Mouse (Mus musculus) forebrain, embryonic 10.5 days (tissue): ENCODE measurements around the gene 4930404N11Rik. TPM values are rescaled to one million over a fixed set of nuclear protein-coding genes. Genes with fewer than 3 reads are reported as not detected.

Source experiments
- DNase-seq: peaks from one replicate; pipeline ENCODE4 v3.0.0-alpha.2; 2017; ENCODE audit warnings: low spot score; ENCODE audit errors: extremely low spot score
- H3K27ac ChIP-seq: fragments of 300-500 bp; sonication (generic); 2 replicates; pipeline ENCODE4 v1.5.1; 2016; ENCODE audit warnings: mild to moderate bottlenecking
- H3K27me3 ChIP-seq: fragments of 300-500 bp; sonication (generic); 2 replicates; pipeline ENCODE4 v1.6.1; 2016; ENCODE audit warnings: mild to moderate bottlenecking; ENCODE audit not compliant: poor library complexity, severe bottlenecking
- H3K36me3 ChIP-seq: fragments of 300-500 bp; sonication (generic); replicated peaks from 2 replicates; pipeline ENCODE4 v1.6.1; 2016; ENCODE audit warnings: mild to moderate bottlenecking, moderate library complexity
- H3K4me1 ChIP-seq: fragments of 300-500 bp; sonication (generic); 2 replicates; pipeline ENCODE4 v1.6.1; 2016
- H3K4me3 ChIP-seq: fragments of 300-500 bp; sonication (generic); 2 replicates; pipeline ENCODE4 v1.5.1; 2016; ENCODE audit warnings: mild to moderate bottlenecking, moderate library complexity
- H3K9me3 ChIP-seq: fragments of 300-500 bp; sonication (generic); 2 replicates; pipeline ENCODE4 v1.6.1; 2016; ENCODE audit warnings: mild to moderate bottlenecking, moderate library complexity
- WGBS: fragments of 180-500 bp; shearing (Covaris S2); methylation state at CpG from one replicate; pipeline ENCODE4 v1.1.7; 2016; 5-methylcytosine and 5-hydroxymethylcytosine counted together
- polyA plus RNA-seq: library from polyadenylated mRNA; unstranded; fragments of >200 nt; fragmentation: Nextera tagmentation; extraction: Ambion mirVana; gene quantifications from 2 replicates; pipeline ENCODE4 v1.2.1, GENCODE M21; 2016

Gene 4930404N11Rik
- polyA plus RNA-seq, 1 experiment from 2014 or later = 0.35 TPM

GRCm38 (mm10) chr10:81340551-81341332 is 24.9 kb downstream of the 4930404N11Rik start:
- 40% methylated on average over 17 of the region's 17 CpGs for WGBS

DNA sequence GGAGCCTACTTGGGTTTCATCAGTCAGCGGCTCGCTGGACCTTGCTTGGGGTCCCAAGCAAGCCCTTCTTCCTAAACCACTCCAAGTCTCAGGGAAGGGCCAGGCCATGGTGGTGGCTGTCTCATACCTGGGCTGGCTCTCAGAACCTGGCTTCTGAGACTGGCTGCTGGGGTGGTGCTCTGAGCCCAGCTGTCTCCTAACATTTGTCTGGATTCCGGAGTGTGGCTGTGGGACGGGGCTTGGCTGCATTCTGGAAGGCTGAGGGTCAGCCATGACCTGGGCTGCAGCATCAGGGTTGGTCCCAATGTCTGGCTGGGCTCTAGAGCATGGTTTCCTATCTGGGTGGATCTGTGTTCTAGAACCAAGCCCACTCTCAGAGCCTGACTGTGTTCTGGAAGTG is 29.1 kb downstream of the 4930404N11Rik start:
- DNase-seq = no peak
- Histone ChIP-seq H3K9me3 (no peaks in the 10 kb centered on the region), H3K27me3 (peaks cover 85% of the 10 kb centered on the region), H3K4me1 (peaks cover 49% of the 10 kb centered on the region), H3K36me3 (no peaks in the 10 kb centered on the region), H3K27ac (peak overlapping the region; percentile 80), H3K4me3 (no peak overlapping the region)
- WGBS = 92% methylated on average over 4 of the region's 4 CpGs

More at GRCm38 (mm10) chr10:81340551-81341332, 24.9 kb downstream of the 4930404N11Rik start:
- H3K36me3 ChIP-seq = peaks cover 8% of the 10 kb centered on the region
- H3K4me3 ChIP-seq = no peak overlapping the region
- H3K4me1 ChIP-seq = peaks cover 33% of the 10 kb centered on the region
- DNase-seq = no peak
- peaks cover 89% of the 10 kb centered on the region for H3K27me3 ChIP-seq
- H3K27ac ChIP-seq = no peak overlapping the region
- no peaks in the 10 kb centered on the region for H3K9me3 ChIP-seq

GRCm38 (mm10) chr10:81335393-81336340 is 29.9 kb downstream of the 4930404N11Rik start:
- H3K4me3 ChIP-seq = peak overlapping the region; percentile 23
- 40% methylated on average over 19 of the region's 19 CpGs for WGBS
- H3K36me3 ChIP-seq = no peaks in the 10 kb centered on the region
- H3K4me1 ChIP-seq = peaks cover 43% of the 10 kb centered on the region
- peaks cover 81% of the 10 kb centered on the region for H3K27me3 ChIP-seq
- no peaks in the 10 kb centered on the region for H3K9me3 ChIP-seq
- H3K27ac ChIP-seq = peak overlapping the region; percentile 80
- DNase-seq = no peak

DNA sequence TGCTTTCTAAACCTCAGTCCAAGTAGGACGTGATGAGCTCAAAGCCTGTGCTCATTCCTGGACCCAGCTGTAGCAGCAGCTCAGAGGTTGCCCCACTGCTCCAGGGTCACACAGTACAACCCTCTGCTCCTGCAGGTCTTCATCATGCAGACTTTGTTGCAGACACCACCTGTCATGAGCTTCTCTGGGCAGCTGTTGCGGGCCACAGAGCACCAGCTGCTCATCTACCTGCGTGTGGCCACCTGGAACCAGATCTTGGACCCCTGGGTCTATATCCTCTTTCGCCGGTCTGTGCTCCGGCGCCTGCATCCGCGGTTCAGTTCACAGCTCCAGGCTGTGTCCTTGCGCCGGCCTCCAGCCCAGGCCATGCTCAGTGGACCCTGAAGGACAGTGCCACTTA is 31.3 kb downstream of the 4930404N11Rik start:
- DNase-seq = no peak
- Histone ChIP-seq H3K4me1 (peaks cover 48% of the 10 kb centered on the region), H3K27ac (peak overlapping the region; percentile 80), H3K27me3 (peaks cover 83% of the 10 kb centered on the region), H3K9me3 (no peaks in the 10 kb centered on the region), H3K4me3 (no peak overlapping the region), H3K36me3 (no peaks in the 10 kb centered on the region)
- 66% methylated on average over 11 of the region's 11 CpGs for WGBS

- H3K27me3 ChIP-seq = peaks cover 67% of the 10 kb centered on the region
- 14% methylated on average over 29 of the region's 29 CpGs for WGBS
- peaks cover 58% of the 10 kb centered on the region for H3K4me1 ChIP-seq
- no peak for DNase-seq
- H3K9me3 ChIP-seq = no peaks in the 10 kb centered on the region
- peak overlapping the region; percentile 36 for H3K4me3 ChIP-seq
- peak overlapping the region; percentile 51; the same call in 1 of the 2 replicates for H3K27ac ChIP-seq
- peaks cover 15% of the 10 kb centered on the region for H3K36me3 ChIP-seq
Observed at GRCm38 (mm10) chr10:81332277-81332676, 33.3 kb downstream of the 4930404N11Rik start.

GRCm38 (mm10) chr10:81330007-81330406 is 35.6 kb downstream of the 4930404N11Rik start:
- H3K27me3 ChIP-seq = peaks cover 49% of the 10 kb centered on the region
- no peak overlapping the region; the same call in 1 of the 2 replicates for H3K4me3 ChIP-seq
- no peak overlapping the region for H3K27ac ChIP-seq
- H3K9me3 ChIP-seq = no peaks in the 10 kb centered on the region
- peaks cover 37% of the 10 kb centered on the region for H3K36me3 ChIP-seq
- 74% methylated on average over 4 of the region's 4 CpGs for WGBS
- peaks cover 41% of the 10 kb centered on the region for H3K4me1 ChIP-seq
- no peak for DNase-seq

DNA sequence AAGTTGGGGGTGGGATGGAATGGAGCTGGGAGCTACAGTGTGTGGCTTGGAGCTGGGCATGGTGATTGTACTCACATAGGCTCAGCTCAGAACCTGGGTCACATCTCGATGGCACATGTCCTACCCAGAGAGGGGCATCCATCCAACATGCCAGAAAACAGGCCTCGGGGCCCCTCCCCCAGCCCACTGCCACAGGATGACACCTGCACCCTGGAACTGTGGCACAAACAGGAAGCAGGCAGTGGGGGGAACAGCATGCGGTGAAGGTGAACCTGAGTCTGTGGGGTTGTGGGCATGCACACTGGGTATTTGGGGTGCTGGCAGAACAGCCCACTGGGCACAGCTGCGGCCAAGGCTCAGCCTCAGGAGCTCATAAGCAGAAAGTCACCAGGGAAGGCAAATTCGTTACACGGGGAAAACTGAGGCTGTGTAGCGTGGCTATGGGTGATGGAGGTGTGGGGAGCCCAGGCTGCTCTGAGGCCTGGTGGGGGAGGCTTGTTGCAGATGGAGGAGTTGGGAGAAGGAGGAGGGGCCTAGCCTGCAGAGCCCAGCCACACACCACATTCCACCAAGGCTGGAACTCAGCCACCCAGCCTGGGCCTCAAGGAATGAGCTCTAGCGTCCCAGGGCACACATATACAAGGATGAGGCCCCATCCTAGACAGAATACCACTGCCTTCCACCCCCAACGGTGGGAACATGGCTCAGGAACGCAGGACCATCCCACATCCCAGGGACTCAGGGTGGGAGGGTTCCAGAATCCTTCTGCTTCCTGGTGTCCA is 36.2 kb downstream of the 4930404N11Rik start:
- Histone ChIP-seq H3K27ac (no peak overlapping the region), H3K4me1 (peaks cover 35% of the 10 kb centered on the region), H3K9me3 (no peaks in the 10 kb centered on the region), H3K4me3 (peak overlapping the region; percentile 2), H3K36me3 (peaks cover 44% of the 10 kb centered on the region), H3K27me3 (peaks cover 43% of the 10 kb centered on the region)
- DNase-seq = no peak
- WGBS = 73% methylated on average over 10 of the region's 10 CpGs

DNA sequence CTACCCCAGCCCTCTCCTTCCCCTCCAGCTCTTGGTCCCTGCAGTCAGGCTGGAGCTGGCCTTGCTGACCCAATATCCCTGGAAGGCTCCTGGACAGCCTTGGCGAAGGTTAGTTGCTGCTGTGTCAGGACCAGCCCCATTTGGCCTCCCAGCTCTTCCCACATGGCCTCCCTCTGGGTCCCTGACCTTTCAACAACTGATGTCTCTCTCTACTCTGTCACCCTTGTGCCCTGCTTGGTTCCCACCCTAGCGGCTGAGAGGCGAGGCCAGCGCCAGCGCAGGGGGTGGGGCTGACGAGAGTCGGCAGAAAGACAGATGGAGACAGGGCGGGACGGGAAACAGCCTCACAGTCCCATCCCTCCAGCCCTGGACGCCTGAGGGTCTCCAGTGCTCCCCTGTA is 37.2 kb downstream of the 4930404N11Rik start, which contains the start of gene Tbxa2r:
TSS of gene Tbxa2r (plus strand) at position 346 of the 400 bp plus-strand sequence.
- peak within 1 kb of the TSS; percentile 58 for H3K27ac ChIP-seq
- no peak for DNase-seq
- peaks cover 34% of the 10 kb centered on the region for H3K27me3 ChIP-seq
- no peaks in the 10 kb centered on the region for H3K9me3 ChIP-seq
- H3K4me3 ChIP-seq = peak within 1 kb of the TSS; percentile 9; the same call in 1 of the 2 replicates
- H3K4me1 ChIP-seq = peaks cover 36% of the 10 kb centered on the region
- peaks cover 54% of the 10 kb centered on the region for H3K36me3 ChIP-seq
- WGBS = 19% methylated on average over 10 of the region's 10 CpGs

DNA sequence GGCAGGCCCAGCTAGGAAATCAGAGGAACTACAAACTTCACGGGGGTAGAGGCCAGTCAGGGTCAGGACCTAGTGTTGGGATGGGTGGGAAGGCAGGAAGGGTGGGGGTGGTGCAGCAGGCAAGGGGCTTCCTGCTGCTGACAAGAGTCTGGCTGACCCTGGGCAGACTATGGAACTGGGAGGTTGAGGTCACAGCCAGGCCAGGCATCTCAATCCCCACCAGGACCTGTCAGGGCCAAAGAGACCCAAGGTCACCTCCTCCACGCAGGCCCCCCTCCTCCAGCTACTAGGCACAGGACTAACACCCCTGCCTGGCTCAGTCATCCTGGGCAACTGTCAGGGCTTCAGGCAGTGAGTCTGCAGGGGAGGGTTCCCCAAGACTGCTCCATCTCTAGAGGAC is 37.7 kb downstream of the 4930404N11Rik start:
- WGBS = 44% methylated on average over 2 of the region's 2 CpGs
- Histone ChIP-seq H3K4me1 (peaks cover 36% of the 10 kb centered on the region), H3K27ac (peak overlapping the region; percentile 58), H3K27me3 (peaks cover 30% of the 10 kb centered on the region), H3K36me3 (peaks cover 58% of the 10 kb centered on the region), H3K4me3 (peak overlapping the region; percentile 9; the same call in 1 of the 2 replicates), H3K9me3 (no peaks in the 10 kb centered on the region)
- no peak for DNase-seq

DNA sequence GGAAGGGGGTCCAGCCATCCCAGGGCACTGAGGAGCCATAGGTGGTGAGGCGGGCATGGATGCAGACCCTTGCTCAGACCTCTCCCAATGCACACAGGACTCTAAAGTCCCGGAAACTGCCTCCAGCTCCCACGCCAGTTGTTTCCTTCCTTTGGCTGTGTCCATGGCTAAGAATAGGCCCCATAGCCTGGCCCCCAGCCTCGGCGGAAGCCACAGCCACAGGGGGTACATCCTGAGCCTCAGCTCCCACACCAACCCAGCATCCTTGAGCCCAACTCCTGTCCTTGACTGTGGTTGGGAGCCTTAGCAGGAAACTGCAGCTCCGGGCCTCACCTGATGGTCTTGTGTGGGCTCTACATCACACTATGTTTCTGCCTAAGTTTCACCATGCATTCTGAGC is 38.8 kb downstream of the 4930404N11Rik start:
- peaks cover 38% of the 10 kb centered on the region for H3K4me1 ChIP-seq
- 82% methylated on average over 6 of the region's 6 CpGs for WGBS
- no peak overlapping the region for H3K4me3 ChIP-seq
- H3K27ac ChIP-seq = no peak overlapping the region
- peaks cover 67% of the 10 kb centered on the region for H3K36me3 ChIP-seq
- peaks cover 19% of the 10 kb centered on the region for H3K27me3 ChIP-seq
- H3K9me3 ChIP-seq = no peaks in the 10 kb centered on the region
- DNase-seq = no peak

DNA sequence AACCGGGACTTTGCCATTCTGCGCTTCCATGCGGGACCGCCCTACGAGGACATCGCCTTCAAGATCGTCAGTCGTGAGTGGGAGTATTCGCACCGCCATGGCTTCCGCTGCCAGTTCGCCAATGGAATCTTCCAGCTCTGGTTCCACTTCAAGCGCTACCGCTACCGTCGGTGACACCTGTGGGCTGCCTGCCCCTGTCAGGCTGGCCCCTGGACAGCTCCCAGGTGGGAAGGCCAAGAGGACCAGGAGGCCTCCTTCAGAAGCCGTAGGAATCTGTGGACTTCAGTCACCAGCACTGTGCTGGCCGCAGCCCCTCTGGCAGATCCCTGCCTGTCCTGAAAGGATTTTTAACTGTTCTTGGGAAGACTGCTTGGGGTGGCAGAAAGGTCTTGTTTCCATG is 39.8 kb downstream of the 4930404N11Rik start:
- H3K36me3 ChIP-seq = peaks cover 67% of the 10 kb centered on the region
- H3K27me3 ChIP-seq = peaks cover 12% of the 10 kb centered on the region
- 0 out of 2 replicates have a peak overlapping the region, but pooled peaks have one; percentile 5 for H3K27ac ChIP-seq
- no peak for DNase-seq
- WGBS = 96% methylated on average over 18 of the region's 18 CpGs
- H3K4me1 ChIP-seq = peaks cover 42% of the 10 kb centered on the region
- H3K9me3 ChIP-seq = no peaks in the 10 kb centered on the region
- H3K4me3 ChIP-seq = no peak overlapping the region

- H3K4me3 ChIP-seq = no peak overlapping the region
- 98% methylated on average over 21 of the region's 21 CpGs for WGBS
- no peak overlapping the region for H3K27ac ChIP-seq
- no peaks in the 10 kb centered on the region for H3K9me3 ChIP-seq
- H3K4me1 ChIP-seq = peaks cover 42% of the 10 kb centered on the region
- peaks cover 67% of the 10 kb centered on the region for H3K36me3 ChIP-seq
- H3K27me3 ChIP-seq = peaks cover 5% of the 10 kb centered on the region
- DNase-seq = no peak
Observed at GRCm38 (mm10) chr10:81325176-81325575, 40.4 kb downstream of the 4930404N11Rik start.
